Mouse (Mus musculus) frontal cortex, adult 2 months (tissue): ENCODE results near the gene Gm3072. TPM values are rescaled to one million over a fixed set of nuclear protein-coding genes. Genes with fewer than 3 reads are reported as not detected.
"Not testable (repeated sequence)": the region's sequence is repeated elsewhere in the genome, so short reads cannot be mapped to it uniquely, and the experiment has no call there.

Experiments used
- DNase-seq, 2 experiments: peaks; one replicate each; pipeline ENCODE4 v3.0.0; 2022; ENCODE audit warnings: low spot score in 1 of 2; ENCODE audit errors: extremely low spot score in 1 of 2
- polyA plus RNA-seq: library from polyadenylated mRNA; depleted of rRNA; stranded (reverse); fragments of >200 nt; gene quantifications from 2 replicates; pipeline ENCODE4 v1.2.3, GENCODE M21; 2012; rRNA removed

Gm3072 gene
- not detected in 2 replicates for polyA plus RNA-seq

DNA sequence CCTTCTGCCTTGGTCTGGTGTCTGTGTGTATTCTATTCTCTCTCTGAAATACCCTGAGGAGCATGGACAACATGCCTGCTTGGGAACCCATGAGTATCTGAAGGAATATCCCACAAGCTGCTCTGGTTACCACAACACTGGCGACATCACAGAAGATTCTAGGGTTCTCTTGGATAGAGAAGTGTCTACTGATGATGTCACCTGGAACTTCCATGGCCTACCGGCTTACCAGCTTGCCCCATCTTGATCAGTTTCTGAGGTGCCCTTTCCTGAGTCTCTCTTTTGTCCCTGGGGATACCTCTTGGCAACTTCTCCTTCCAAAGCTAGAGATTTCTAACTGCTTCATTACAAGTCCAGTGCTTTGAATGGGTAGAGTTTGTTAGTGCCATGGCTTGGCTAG, at the start of gene Gm3072:
Gm3072 (minus strand) TSS at position 101 of the 400 bp plus-strand sequence.
- DNase-seq = not testable (repeated sequence)

DNA sequence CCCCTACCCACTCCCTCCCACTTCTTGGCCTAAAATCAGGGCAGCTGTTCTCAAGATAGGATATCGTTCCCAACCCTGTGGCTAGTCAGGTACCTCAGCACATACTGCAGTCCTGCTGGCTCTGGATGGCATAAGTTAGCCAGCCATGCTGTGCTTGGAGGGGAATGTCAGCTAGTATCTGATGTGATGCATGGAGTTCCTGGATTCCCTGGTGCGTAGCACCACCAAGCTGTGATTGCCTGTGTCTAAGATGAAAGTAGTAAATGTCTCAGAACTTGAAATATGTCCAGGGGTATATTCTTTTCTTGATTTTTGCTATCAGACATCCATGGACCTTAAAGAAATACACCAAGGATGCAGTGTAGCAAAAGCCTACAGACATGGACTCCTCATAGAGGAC, 23.8 kb upstream of the Gm3072 start:
- peak in 1 of 2 experiments; percentile 11 for DNase-seq

DNA sequence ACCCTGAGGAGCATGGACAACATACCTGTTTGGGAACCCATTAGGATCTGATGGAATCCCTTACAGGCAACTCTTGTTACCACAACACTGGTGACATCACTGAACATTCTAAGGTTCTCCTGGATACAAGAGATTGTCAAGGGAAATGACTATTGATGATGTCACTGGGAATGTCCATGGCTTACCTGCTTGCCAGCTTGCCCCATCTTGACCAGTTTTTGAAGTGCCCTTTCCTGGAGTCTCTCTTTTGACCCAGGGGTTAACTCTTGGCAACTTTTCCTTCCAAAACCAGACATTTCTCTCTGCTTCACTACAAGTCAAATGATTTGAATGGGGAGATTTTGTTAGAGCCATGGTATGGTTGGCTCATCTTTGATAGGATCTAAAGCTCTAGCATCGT, 22.0 kb upstream of the Gm3072 start, which contains the start of gene Gm3676:
Gm3676 (minus strand) TSS at position 101 of the 400 bp plus-strand sequence.
- not testable (repeated sequence) for DNase-seq

DNA sequence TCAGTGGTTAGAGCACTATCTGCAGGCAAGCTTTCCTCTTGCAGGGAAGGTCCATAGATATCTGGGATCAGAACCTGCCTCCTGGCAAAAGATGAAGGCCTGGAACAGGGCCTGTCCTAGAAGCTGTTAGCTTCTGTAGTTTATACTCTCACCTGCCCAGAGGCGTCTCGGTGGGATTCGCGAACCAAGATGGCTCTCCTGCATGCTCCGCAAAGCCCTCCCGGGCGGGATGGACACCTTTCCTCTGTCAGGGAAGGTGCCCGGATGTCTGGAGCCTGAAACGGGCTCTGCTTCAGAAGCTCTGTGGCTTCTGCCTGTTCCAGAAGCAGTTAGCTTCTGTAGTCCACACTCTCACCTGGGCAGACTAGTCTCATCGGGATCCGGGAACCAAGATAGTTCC, 5.7 kb upstream of the Gm3072 start:
- not testable (repeated sequence) for DNase-seq

GRCm38 (mm10) chr14:41622535-41622934, 1.9 kb downstream of the Gm3072 start:
- DNase-seq = not testable (repeated sequence)

- DNase-seq = peak in 1 of 2 experiments; percentile 15
Measured at GRCm38 (mm10) chr14:41610690-41611089, 13.7 kb downstream of the Gm3072 start.

GRCm38 (mm10) chr14:41600935-41601334, 23.5 kb downstream of the Gm3072 start:
- not testable (repeated sequence) for DNase-seq

- not testable (repeated sequence) for DNase-seq
Measured at GRCm38 (mm10) chr14:41586346-41586745, 38.1 kb downstream of the Gm3072 start.

GRCm38 (mm10) chr14:41572911-41573310, 51.5 kb downstream of the Gm3072 start, which contains the start of gene 1700049E17Rik2:
TSS of gene 1700049E17Rik2 (plus strand) at chr14:41573211.
- DNase-seq = not testable (repeated sequence)

Other genes starting within 250 kb of the Gm3072 start
- not detected in 2 replicates for gene Gm7945, start 238.2 kb downstream of the Gm3072 start, polyA plus RNA-seq
- not detected in 2 replicates for gene Gm6482, start 216.3 kb downstream of the Gm3072 start, polyA plus RNA-seq
- gene Gm7954, start 171.1 kb downstream of the Gm3072 start, polyA plus RNA-seq = not detected in 2 replicates
- gene Gm3486, start 135.1 kb downstream of the Gm3072 start, polyA plus RNA-seq = not detected in 2 replicates
- not detected in 2 replicates for gene Gm7970, start 69.0 kb downstream of the Gm3072 start, polyA plus RNA-seq
- not detected in 2 replicates for gene 1700049E17Rik2, start 51.4 kb downstream of the Gm3072 start, polyA plus RNA-seq
- gene Gm3676, start 21.9 kb upstream of the Gm3072 start, polyA plus RNA-seq = not detected in 2 replicates
- gene Gm8068, start 77.3 kb upstream of the Gm3072 start, polyA plus RNA-seq = not detected in 2 replicates
- not detected in 2 replicates for gene Gm7929, start 126.0 kb upstream of the Gm3072 start, polyA plus RNA-seq
- gene Gm47189, start 147.8 kb upstream of the Gm3072 start, polyA plus RNA-seq = not detected in 2 replicates